Mouse (Mus musculus) kidney, adult 10 weeks (tissue): ENCODE results near the gene Slc41a1. TPM values are rescaled to one million over a fixed set of nuclear protein-coding genes. Genes with fewer than 3 reads are reported as not detected.

ENCODE experiments used
- polyA plus RNA-seq: library from polyadenylated mRNA; stranded (reverse); fragments of 350-450 nt; fragmentation: Illumina TruSeq; extraction: RNeasy Lipid Tissue Mini Kit (QIAGEN cat#74804); gene quantifications from one replicate; pipeline ENCODE4 v1.2.3, GENCODE M21; 2014; ENCODE audit warnings: low read depth, low replicate concordance

Gene Slc41a1
- 5.9 TPM for polyA plus RNA-seq

GRCm38 (mm10) chr1:131827207-131827786, at the start of gene Slc41a1:
Gene Slc41a1, plus strand, starts transcription at chr1:131827493.

GRCm38 (mm10) chr1:131797202-131797909, 29.9 kb upstream of the Slc41a1 start, which contains the start of gene Pm20d1:
Gene Pm20d1, plus strand, starts transcription at chr1:131797381.

GRCm38 (mm10) chr1:131867093-131867945, 40.0 kb downstream of the Slc41a1 start, which contains the start of gene Rab29:
Gene Rab29, plus strand, starts transcription at chr1:131867224.

Other genes with a start within 250 kb of the Slc41a1 start
- gene Avpr1b, start 228.3 kb upstream of the Slc41a1 start, polyA plus RNA-seq, result not detected
- 2.5 TPM for gene Ctse, start 189.2 kb upstream of the Slc41a1 start, polyA plus RNA-seq
- 1.2 TPM for gene Rab7b, start 138.8 kb upstream of the Slc41a1 start, polyA plus RNA-seq
- not detected for gene Slc26a9, start 83.5 kb upstream of the Slc41a1 start, polyA plus RNA-seq
- gene Pm20d1, start 30.1 kb upstream of the Slc41a1 start, polyA plus RNA-seq, result 22.5 TPM
- gene Rab29, start 39.7 kb downstream of the Slc41a1 start, polyA plus RNA-seq, result 7.1 TPM
- 89.1 TPM for gene Nucks1, start 83.0 kb downstream of the Slc41a1 start, polyA plus RNA-seq
- 5.8 TPM for gene Slc45a3, start 135.5 kb downstream of the Slc41a1 start, polyA plus RNA-seq
- 26.0 TPM for gene Elk4, start 180.1 kb downstream of the Slc41a1 start, polyA plus RNA-seq
- gene Mfsd4a, start 240.6 kb downstream of the Slc41a1 start, polyA plus RNA-seq, result 88.5 TPM